Mouse (Mus musculus) ZHBTc4 (cell line): ENCODE results near the gene Rps15.
"Not testable (repeated sequence)": the region's sequence is repeated elsewhere in the genome, so short reads cannot be mapped to it uniquely, and the experiment has no call there.

ENCODE experiments used
- DNase-seq: peaks from one replicate; pipeline ENCODE4 v3.0.0-alpha.2; 2011; ENCODE audit warnings: low read depth, low spot score

Gene Rps15

DNA sequence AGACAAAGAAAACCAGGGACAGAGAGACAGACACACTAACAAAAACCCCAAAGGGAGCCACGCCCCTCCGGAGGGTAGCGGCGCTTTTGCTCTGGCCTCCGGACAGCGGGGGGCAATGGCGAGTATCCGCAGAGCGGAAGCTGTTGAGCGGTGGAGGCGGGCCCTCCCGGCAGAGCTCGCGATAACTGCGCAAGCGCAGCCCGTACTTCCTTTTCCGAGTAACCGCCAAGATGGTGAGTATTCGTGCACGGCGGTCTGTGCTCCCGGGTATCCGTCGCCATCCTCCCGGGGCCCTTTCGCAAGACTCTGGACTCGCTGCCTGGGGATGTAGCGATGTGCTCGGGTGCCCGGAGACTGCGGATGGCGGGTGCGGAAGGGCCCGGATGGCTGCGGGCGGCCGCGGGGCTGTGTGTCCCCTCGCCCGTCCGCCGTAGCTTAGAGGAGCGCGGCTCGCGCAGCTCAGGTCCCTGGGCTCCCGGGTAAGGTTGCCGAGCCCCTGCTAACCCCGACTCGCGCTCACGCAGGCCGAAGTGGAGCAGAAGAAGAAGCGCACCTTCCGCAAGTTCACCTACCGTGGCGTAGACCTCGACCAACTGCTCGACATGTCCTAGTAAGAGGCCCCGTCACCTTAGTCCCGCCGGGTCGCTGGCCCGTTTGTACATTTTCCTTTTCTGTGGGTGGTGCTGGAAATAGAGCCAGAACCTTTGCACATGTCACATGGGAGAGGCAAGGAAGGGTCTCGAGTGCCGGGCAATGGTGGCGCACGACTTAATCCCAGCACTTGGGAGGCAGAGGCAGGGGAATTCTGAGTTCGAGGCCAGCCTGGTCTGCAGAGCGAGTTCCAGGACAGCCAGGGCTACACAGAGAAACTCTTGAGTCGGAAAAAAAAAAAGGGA is at the start of gene Rps15:
TSS of gene Rps15 (plus strand) at position 203 of the 896 bp plus-strand sequence.
- DNase-seq, result peak; percentile 99

DNA sequence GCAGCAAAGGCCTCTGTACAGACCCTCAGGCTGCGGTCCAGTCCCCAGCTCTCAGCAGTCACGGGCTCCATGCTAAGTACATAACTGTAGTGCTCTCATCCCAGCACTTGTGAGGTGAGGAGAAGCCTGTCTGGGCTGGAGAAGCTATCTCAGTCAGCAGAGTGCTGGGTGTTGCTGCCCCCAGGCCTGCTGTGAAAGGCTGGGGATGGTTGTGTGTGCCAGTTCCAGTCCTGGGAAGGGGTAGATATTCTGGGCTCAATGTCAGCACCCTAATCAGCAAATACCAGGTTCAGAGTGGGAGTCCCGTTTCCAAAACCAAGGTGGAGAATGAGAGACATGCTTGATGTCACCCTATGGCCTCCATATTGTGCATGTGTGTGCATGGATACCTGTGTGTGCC is 49.6 kb upstream of the Rps15 start:
- DNase-seq, result no peak

DNA sequence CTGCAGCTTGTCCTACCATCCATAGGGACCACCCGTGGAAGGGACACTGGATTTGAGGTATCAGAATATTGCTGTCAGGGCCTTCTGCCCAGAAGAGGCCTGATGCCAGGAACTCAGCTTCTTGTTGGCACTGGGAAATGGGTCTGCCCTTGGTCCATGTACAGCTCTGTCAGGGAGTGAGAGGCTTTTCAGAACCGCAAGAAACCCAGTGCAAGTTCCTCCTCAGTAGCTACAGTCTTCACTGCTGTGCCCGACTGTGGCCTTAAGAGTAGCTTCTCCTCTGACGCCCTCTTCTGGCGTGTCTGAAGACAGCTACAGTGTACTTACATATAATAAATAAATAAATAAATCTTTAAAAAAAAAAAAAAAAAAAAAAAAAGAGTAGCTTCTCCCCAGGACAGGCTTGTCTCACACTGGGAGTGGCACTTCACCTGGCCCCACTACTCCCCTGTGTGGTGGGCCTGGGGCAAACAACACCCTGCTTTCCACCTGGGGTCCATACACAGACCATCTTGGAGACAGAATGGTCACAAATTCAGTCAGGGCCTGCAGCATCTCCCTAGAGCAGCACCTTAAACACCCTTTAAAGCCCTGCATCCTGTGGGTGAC is 47.4 kb upstream of the Rps15 start:
- DNase-seq, result peak; percentile 71

DNA sequence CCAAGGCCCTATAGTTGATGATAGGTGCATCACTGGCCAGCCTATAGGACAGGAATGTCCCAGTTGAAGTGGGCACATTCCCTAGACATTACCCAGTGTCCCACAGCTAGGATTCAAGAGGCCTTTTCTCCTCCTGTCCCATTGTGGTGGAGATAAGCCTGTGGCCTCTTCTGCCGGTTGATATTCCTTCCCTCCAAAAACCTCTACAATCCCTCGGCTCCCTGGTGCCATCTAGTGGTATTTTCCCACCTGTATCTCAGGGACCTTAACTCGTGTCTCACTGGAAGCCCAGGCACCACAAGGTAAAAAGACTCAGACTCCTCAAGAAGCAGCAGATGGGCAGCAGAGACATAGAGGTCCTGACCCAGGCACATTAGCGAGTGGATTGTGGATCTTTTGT is 46.7 kb upstream of the Rps15 start:
- peak; percentile 90 for DNase-seq

DNA sequence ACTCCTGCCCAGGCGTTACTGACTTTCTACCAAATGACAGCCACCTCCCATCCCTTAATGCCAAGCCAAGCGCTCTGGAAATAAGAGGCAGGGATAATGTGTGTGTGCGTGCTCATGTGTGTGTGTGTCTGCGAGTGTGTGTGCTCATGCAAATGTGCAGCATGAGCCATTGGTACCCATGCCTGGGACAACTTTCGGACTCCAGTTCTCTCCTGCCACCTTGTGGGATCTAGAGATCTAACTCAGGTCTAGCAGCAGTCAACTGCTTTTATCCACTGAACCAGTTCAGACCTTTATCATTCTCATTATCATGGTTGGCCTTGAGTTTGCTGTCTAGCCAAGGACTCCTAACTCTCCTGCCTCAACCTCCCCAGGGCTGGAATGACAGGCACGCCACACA is 44.4 kb upstream of the Rps15 start:
- DNase-seq, result peak; percentile 64

DNA sequence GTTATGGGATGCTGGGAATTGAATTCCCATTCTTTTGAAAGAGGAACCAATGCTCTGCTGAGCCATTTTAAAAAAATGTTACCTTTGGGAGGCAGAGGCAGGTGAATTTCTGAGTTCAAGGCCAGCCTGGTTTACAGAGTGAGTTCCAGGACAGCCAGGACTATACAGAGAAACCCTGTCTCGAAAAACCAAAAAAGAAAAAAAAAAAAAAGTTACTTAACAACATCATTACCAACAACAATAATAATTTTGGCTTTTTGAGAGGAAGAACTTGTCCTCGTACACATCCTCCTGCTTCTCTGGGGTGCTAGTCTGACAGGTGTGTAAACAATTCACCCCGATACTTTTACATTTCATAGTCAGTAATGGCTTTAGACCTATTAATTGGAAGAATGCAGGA is 43.8 kb upstream of the Rps15 start:
- DNase-seq, result not testable (repeated sequence)

DNA sequence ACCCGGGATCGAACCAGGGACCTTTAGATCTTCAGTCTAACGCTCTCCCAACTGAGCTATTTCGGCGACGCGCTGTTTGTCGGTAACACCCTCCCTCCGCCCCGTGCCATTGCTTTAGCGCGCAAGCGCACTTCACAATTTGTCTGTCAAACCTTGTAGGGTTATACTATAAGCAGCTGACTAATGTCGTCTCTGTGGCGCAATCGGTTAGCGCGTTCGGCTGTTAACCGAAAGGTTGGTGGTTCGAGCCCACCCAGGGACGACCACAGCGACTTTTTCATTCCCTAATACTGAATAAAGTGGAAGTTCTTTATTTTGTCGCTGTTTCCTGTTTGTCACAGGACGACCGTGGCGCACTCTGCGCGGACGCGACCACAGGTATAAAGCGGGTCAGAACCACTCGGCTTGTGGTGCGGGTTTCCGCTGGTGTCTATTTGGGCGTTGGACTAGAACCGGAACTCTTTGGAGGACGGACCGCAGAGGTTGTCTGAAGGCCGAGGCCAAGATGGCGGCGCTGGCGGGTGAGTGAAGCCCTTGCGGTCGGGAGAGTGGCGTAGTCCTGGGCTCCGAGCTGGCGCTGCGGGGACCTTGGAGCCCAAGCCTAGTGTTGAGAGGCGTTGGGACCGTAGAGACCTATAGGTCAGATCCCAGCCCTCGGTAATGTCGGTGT is 43.1 kb upstream of the Rps15 start, which contains the start of gene Ndufs7:
TSS of gene Ndufs7 (plus strand) at position 151 of the 670 bp plus-strand sequence.
- peak; percentile 97 for DNase-seq

DNA sequence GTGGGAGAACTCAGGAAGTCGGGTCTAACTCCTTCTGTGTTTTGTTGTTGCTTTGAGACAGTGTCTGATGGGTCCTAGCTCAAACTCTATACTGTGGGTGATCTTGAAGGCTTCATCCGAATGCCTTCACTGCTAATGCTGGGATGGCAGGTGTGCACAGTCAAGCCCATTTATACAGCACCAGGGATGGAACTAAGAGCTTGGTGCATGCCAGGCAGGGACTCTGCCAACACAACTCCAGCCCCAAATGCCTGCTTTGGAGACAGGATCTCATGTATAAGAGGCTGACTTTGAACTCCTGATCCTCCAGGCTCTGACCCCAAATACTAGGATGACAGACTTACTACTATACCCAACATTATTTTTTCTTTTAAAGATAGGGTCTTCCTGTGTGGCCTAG is 42.2 kb upstream of the Rps15 start:
- no peak for DNase-seq

DNA sequence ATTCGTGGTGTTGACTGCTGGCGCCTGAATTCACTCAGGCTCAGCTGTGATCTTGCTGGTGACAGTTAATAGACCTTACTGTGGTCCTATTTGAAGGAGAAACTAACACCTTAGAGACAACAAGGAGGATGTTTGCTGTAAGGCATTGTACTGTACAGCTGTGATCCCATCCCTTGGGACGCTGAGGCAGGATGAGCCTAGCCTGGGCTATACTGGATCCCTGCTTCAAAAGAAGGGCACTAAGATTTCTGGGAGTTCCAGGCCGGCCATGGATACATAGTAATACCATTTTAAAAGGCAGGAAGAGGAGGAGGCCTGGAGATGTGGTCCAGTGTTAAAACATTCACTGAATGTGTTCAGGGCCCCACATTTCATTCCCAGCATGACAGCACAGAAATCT is 41.7 kb upstream of the Rps15 start:
- DNase-seq, result no peak

DNA sequence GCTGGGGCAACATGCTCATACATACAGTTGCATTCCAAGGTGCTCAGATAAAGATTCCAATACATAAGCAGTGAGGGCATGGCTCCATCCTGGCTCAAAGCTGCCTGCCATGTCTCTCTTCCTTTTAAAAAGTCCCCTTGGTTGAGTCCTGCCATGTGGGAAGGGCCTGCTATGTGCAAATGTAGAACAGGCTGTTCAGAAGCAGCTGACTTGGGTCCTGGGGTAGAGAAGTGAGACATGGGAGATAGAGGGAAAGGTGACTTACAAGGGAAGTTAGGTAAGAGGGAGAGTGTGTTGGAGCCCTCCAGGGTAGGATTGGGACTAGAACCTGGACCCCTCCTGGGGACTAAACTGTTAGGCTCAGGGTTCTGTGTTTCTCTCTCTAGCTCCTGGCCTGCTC is 40.2 kb upstream of the Rps15 start:
- DNase-seq, result no peak

DNA sequence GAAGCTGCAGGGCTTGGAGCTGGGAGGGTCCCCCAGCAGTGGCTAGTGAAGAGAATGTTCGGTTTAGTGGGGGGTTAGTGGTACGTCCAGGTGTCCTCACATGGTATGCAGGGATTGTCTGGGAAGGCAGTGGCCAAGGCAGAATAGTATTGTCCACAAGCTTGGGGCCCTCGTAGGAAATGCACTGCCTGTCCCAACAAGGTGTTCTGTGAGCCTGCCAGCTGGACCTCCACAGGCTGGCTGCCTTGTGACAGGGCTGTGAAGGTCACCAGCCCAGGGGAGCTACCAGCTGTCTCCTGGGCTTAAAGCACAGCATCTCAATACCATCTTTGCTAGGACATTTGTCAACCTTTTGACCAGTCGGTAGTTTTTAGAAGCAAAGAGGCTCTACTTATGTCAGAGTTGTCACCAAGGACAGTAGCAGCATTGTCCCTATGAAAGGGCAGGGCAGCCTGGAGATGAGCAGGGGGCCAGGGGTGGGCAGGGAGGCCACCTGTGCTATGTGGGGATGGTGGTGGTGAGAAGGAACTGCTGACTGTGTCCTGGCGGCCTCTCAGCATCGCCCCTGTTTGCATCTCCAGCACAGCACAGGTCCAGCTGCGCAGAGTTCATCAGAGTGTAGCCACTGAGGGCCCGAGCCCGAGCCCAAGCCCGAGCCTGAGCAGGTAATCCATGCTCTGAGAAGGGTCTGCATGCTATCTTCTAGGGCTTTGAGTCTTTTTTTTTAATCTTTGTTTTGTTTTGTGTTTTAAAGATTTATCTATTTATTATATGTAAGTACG is 39.6 kb upstream of the Rps15 start:
- no peak for DNase-seq

DNA sequence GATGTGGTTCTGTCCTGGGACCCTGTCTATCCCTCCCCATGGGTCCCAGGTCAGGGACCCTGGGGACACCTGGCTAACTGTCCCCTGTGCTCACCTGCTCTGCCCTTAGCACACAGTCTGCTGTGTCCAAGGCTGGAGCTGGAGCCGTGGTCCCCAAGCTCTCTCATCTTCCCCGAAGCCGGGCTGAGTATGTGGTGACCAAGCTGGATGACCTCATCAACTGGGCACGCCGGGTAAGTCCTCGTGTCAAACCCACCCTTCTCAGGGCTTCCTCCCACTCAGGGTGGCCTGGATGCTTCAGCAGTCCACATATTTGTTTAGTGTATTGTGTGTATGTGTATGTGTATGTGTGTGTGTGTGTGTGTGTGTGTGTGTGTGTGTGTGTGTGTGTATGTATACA is 38.7 kb upstream of the Rps15 start:
- no peak for DNase-seq

DNA sequence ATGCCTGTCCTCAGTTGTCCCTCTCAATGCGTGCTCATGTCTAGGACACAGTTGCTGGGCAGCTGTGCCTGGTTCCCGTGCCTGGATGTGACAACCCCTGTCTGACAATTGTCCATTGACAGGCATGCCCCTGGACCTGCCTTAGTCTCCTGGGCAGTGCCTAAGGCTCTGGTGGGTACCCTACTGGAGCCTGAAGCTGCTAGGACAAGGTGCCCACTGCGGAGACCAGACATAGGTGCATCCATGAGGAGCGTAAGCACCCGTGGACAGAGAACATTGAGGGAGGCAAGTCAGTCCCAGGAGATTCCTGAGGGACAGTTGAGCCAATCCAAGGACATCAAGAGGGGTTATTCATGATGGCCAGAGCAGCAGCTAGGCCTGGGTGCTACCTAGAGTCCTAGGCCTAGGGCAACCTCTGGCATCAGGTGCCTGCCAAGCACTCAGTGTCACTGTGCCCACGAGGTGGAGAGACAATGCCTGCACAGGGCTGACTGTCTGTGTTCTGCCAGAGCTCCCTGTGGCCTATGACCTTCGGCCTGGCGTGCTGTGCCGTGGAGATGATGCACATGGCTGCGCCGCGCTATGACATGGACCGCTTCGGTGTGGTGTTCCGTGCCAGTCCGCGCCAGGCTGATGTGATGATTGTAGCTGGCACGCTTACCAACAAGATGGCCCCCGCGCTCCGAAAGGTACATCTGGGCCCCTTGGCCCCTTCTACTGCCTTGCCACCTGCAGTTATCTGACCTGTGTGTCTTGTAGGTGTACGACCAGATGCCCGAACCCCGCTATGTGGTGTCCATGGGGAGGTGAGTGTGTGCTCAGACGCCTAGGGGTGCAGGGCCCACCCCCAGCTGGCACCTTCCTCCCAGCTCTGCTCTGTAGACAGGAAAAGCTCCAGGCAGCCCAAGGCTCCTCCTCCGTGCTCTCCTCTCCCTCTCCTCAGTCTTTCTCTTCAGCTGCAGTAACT is 37.6 kb upstream of the Rps15 start:
- no peak for DNase-seq

DNA sequence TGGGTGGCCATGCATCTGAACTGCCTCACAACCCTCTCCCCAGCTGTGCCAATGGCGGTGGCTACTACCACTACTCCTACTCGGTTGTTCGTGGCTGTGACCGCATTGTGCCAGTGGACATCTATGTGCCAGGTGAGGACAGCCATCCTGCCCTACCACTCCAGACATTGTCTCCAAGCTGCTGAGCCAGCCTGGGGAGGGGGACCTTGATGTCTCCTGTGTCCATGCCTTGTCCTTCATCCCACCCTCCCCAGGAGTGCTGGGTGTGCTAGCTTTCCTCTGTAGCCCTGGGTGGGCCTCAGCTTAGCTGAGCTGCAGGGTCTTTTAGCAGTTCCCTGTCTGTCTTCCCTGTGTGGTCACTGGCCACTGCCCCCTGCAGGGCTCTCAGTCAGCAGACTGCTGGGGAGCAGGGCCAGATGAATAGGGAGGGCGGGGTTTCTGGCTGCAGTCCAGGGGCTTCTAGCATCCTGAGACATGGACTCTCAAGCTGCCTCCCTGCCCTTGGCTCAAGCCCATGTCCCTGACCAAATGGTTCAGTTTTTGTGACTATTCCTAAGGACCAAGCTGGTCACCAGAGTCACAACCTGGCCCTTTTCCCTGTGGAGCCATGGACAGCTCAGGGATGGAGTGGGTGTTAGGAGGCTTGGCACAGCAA is 36.2 kb upstream of the Rps15 start:
- no peak for DNase-seq

DNA sequence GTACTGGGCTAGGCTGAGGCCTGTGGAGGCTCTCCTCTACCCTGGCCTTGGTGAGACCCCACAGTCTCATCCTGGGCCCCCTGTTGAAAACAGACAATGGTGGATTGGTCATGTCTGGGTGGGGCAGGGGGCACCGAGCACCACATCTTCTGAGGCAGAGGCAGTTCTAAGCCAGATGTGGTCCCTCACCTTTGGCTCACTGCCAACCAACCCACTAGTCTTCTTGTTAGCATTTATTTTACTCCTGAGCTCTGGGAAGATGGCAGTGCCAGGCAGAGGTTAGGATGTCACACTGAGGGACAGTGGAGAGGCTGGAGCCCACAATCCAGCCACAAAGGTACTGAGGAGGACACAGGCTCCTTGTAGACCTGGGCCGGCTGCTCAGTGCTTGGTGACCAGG is 34.3 kb upstream of the Rps15 start:
- no peak for DNase-seq

DNA sequence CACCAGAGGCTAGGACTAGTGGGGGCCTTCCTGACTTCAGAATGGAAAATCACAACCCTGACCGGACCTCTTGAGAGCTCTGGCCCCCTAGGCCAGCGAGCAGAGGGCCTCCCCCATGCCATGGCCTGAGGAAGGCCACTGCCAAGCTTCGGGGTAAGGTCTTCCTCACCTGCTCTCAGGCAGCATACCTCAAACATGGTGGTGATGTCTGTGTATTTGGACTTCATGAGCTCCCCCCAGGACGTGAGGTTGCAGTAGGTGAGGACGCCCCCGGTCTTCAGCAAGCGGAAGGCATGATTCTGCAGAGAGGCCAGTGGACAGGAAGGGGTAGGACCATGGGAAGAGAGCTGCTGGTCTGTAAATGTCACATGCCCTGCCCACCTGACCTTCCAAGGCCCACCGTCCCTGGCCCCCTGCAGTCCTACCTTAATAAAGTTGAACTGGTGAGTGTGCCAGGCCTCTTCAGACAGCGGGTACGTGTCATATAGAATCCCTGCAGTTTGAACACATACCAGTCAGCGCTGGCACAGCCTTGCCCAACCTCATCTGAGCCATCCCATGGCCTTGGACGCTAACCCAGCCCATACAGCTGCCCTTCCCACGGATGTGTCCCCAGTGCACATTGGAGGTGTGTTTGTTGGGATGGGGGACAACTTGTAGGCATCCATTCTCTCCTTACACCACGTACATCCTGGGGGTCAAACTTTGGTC is 33.3 kb upstream of the Rps15 start:
- DNase-seq, result no peak

DNA sequence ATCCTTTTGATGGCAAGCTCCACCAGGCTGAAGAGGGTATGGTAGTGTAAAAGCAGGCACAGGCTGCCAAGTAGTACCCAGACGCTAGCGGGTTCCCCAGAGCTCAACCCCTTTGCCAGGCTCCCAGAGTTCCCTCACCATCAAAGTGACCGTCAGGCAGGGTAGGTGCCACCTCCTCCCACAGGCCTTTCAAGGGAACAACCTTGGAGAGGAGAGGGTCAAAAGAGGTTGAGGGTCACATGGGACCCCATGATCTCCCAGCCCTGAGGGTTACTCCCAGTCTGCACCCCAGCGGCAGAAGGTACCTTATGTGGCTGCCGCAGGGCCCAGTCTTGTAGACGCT is 32.8 kb upstream of the Rps15 start:
- DNase-seq, result no peak

DNA sequence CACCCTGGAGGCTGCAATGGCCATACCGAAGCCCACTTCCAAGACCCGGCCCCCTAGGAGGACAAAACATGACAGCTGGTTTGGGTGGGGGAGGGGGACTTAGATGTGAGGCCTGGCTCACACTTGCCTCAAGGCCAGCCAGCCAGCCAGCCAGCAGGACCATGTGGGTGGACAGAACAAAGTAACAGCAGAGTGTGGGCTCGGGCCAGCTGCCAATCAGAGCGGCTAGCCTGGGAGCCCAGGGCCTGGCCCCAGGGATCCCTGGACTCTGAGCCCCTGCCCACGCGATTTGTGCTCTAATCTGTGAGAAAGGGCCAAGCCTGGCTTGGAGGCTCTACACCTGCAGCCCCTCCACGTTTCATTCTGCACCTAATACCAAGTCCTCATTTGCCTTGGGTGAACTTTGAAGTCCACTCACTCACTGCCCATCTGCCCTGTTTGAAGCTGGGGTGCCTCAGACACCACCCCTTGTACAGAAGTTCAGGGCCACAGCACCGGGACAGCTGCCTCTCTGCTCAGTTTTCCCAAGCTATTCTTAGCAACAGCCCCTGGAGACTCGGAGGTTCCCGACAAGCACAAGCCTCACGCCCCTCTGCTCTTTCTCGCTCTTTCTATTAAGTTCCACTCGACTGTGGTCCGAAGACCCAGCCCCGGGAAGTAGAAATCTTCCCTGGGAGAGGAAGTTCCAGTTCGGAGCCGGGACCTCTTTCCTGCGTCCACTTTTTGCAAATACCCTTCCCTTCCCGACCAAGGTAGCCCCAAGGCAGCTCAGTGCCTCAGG is 32.2 kb upstream of the Rps15 start:
- no peak for DNase-seq
